Mouse (Mus musculus) spleen, adult 12 weeks (tissue): ENCODE data around the gene Srgn.
"Not testable (repeated sequence)": the region's sequence is repeated elsewhere in the genome, so short reads cannot be mapped to it uniquely, and the experiment has no call there.

ENCODE experiments used
- DNase-seq: peaks from one replicate; pipeline ENCODE4 v3.0.0; 2022; ENCODE audit warnings: low spot score

Srgn gene

DNA sequence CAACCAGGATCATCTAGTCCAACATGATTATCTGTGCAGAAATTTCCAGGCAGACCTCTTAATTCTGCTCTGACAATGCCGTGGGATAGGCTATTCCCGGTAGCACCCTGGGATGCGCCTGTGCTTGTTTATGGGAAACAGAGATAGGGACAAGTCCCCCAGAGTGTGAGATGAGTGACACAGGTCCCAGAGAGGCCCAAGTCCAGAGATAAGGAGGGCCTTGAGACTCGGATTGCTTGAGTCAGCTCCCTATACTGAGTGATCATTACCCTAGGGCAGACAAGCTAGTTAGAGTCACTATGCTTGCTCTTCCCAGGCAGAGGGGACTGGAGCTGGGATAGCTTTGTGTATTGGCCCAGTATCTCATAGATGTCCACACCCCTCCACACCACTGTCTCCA, 5.5 kb downstream of the Srgn start:
- DNase-seq, result no peak

GRCm38 (mm10) chr10:62520911-62521310, 6.3 kb downstream of the Srgn start:
- DNase-seq, result no peak

- DNase-seq, result no peak
Observed at GRCm38 (mm10) chr10:62517511-62517910, 9.7 kb downstream of the Srgn start.

DNA sequence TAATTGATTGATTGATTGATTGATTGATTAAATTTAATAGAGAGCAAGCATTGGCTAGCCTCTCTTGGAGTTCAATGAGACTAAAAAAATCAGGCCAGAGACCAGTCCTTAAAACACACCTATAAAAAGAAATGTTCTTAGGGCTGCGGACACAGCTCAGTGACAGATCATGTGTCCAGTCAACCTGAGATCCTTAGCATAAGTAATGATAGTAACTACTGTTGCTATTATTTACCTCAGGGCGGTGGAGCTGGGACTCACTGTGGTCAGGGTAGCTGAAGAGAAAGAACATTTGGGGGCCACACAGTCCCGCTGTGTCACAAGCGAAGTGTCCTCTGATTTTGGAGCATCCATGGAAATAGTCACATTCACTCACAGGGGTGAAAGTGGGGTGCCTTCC, 14.4 kb downstream of the Srgn start:
- no peak for DNase-seq

DNA sequence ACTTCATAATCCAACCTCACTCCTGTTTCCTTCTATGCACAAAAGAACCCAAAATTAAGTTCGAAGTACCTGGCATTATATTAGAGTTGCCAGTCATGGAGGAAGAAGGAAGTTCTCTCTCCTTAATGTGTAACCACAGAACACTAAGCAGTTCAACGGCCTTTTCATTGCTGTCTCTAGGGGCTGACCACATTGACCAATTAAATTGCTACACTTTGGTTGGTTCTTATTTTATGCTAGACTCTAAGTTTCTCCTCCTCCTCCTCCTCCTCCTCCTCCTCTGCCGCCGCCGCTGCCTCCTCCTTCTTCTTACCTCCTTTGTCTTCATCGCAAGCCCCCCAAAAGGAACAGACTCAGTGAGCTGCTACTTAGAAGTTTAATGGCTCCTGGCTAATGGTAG, 15.7 kb downstream of the Srgn start:
- no peak for DNase-seq

GRCm38 (mm10) chr10:62509032-62509656, 18.1 kb downstream of the Srgn start:
- DNase-seq, result no peak

GRCm38 (mm10) chr10:62508459-62508858, 18.8 kb downstream of the Srgn start:
- no peak for DNase-seq

- peak; percentile 57 for DNase-seq
Observed at GRCm38 (mm10) chr10:62507591-62508308, 19.5 kb downstream of the Srgn start.

GRCm38 (mm10) chr10:62507071-62507470, 20.2 kb downstream of the Srgn start:
- DNase-seq, result no peak

DNA sequence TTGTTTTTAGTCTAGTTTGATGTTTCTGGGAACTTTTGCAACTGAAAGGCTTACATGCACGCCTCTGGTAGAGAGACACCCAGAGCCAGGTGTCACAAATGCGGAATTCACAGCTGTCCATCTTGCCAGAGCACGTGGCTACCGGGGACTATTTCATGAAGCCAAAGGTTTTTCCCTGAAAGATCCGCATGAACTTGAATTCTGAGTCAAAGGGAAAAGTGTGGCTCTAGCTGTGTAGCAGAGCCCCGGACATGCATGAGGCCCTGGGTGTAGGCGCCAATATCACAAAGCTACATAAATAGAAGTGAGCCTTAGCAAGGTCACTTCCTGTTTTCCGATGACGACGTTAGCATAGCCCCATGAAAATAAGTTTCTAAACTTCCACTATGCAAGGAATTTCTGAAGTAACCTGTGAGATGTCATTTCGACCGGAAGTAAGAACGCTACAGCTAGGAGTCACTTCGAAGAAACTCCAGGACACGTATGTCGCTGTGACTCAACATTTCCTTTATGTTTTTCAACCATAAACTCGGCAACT, 21.2 kb downstream of the Srgn start:
- DNase-seq, result peak; percentile 60

GRCm38 (mm10) chr10:62505224-62505983, 21.8 kb downstream of the Srgn start:
- DNase-seq, result no peak

DNA sequence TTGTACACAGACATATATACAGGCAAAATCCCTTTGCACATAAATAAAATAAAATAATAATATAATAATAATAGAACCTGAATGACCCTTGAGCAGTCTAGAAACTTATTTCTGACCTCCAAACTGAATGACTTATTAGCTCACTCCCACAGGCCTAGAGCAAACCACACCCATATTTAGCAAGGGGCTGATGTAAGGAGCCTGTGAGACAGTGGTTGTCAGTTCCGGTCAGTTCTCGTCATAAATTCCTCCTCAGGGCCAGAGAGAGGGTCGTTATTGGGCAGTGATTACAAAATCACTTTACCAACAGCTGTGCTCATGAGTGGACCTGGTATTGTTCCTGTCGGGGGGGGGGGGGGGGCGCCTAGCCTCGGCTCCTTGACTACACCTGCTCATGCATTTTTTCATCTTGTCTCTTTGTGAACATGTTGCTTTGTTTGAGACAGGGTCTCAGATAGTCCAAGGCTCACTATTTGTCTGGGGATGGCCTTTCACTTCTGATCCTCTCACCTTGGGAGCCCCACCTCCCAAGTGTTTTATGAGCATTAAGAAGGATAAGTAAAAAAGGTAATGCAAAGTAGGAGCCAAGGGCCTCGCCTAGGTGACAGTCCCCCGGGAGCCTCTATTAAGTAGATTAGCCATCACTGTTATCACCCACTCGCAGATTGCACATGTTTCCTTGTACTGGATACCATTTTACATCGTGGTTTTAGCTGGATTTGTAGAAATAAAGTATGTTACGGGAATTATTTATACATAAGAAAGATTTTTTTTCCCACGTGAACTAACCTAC, 23.2 kb downstream of the Srgn start:
- no peak for DNase-seq

- DNase-seq, result no peak
Observed at GRCm38 (mm10) chr10:62503353-62503752, 23.9 kb downstream of the Srgn start.

GRCm38 (mm10) chr10:62501951-62502350, 25.3 kb downstream of the Srgn start:
- no peak for DNase-seq

- no peak for DNase-seq
Observed at GRCm38 (mm10) chr10:62500916-62501615, 26.2 kb downstream of the Srgn start.

- peak; percentile 53 for DNase-seq
Observed at GRCm38 (mm10) chr10:62500088-62500915, 26.9 kb downstream of the Srgn start.

- DNase-seq, result not testable (repeated sequence)
Observed at GRCm38 (mm10) chr10:62491681-62492080, 35.6 kb downstream of the Srgn start.

DNA sequence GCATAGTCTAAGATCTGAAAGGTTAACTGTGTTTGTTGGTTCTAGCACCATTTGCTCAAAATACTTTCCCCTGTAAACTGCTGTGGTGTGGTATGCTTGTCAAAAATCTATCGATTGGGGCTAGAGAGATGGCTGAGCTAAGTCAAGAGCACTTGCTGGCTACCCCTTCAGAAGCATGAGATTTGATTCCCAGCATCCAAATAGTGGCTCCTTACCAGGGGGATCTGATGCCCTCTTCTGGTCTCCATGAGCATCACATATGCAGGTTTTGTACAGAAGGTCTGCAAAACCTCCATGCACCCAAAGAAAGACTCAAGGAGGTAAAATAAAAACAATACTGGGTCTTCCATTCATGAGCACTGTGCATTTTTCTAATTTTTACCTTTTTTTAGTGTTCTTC, 39.0 kb downstream of the Srgn start:
- DNase-seq, result no peak

- peak; percentile 98 for DNase-seq
Observed at GRCm38 (mm10) chr10:62486618-62487415, 40.4 kb downstream of the Srgn start, which contains the start of gene Vps26a. TSS of gene Vps26a (minus strand) at chr10:62486805.
